Mouse (Mus musculus): Measurements from ENCODE around the gene 9130230L23Rik.

9130230L23Rik gene

DNA sequence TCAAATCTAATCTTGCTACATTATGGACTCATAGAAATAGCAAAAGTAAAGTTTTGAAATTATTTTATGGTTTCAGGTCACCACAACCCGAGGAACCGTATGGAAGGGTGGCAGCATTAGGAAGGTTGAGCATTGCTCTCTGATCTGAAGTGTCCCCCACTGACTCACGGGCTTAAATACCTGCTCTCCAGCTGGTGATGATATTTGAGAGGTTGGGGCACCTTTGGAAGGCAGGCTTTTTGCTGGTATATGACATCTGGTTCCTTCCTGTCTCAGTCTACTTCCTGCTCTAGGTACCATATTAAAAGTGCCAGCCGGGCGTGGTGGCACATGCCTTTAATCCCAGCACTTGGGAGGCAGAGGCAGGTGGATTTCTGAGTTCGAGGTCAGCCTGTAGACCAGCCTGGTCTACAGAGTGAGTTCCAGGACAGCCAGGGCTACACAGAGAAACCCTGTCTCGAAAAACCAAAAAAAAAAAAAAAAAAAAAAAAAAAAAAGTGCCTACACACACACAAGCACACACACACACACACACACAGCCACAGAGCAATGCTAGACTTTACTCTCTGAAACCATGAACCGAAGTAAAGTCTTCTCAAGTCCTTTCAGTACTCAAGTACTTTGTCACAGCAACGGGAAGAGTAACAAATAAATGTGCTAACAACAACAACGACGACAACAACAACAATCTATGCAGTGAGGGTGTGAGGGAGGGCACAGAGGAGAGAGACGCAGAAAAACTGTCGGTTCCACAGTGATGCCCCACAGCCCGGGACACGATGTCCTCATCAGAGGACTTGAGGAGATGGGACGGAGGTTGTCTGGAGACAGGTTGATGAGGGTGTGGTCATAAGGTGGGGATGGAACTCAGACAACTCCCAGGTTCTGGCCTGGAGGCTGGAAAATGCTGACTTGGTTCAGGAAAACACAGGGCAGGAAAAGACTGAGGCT is 49.7 kb downstream of the 9130230L23Rik start:
- DNase-seq (ENCODE audit: low spot score in 2 of 2), result no peak

DNA sequence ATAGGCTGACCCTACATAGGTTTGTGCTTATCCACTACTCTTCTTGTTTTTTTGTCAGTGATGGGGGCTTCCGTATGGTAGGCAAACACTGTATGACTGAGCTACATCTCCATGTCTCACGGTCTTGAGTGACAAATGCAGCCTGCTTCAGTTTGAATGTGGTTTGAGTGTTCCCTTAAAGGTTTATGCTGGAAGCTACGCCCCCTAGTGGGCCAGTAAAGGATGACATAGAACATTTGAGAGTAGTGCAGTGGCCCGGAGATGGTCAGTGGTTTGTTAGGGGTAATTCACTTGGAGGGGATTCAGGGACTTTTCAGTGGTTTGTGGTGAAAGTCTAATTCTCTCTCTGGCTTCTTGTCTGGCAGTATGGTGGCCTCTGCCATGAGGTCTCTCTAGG is 52.6 kb downstream of the 9130230L23Rik start:
- DNase-seq (ENCODE audit: low spot score in 2 of 2), result no peak

DNA sequence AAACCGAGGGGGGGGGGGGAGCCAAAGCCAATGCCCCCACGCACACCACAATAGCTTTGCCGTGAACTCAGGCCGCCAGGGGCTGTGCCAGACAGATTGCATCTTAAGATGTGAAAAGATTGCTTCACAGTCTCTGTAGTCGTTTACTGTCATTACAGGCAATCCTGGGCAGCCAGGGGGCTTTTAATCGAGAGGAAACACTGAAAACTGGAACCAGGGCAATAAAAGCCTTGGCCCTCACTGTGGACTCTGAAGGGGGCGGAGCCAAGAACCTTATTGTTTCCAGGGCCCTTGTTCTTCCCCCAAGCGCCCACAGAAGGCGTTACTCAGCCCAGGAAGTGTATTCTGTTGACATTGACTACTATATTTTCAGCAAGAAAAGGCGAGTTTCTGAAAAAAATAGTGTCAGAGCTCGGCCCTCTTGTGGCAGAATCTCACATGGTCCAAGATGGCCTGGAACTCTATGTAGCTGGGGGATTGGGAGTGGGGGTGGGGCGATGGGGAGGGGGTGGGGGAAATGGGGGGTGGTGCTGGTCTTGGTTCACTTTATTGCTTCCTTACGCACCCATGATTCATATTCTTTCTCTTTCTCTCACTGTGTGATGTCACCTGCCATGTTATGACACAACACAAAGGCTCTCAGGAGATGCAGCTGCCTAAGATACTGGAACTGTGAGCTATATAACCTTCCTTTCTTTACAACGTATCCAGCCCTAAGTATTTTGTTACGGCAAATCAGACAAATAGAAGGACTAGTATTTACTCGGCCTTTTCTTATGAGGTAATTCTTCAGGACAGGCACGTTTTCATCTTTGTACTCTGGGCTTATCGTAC is 53.2 kb downstream of the 9130230L23Rik start:
- no peak for DNase-seq (ENCODE audit: low spot score in 2 of 2)

DNA sequence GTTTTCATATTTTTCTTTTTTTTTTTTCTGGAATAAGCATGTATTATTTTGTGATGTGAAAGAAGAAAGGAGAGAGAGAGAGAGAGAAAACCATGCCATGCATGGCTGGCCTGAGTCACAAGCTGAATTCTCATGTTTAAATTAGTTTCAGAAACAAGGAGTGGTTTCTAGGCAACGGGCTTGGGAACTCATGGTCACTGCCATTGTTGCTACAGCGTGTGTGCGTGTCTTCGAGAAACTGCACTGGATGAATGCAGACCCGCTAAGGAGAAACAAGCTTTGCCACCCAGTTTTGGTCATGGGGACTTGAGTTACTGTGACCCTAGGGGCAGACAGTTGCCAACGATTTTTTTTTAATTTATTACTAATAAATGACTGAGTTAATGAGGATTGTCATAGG is 53.8 kb downstream of the 9130230L23Rik start:
- no peak for DNase-seq (ENCODE audit: low spot score in 2 of 2)

DNA sequence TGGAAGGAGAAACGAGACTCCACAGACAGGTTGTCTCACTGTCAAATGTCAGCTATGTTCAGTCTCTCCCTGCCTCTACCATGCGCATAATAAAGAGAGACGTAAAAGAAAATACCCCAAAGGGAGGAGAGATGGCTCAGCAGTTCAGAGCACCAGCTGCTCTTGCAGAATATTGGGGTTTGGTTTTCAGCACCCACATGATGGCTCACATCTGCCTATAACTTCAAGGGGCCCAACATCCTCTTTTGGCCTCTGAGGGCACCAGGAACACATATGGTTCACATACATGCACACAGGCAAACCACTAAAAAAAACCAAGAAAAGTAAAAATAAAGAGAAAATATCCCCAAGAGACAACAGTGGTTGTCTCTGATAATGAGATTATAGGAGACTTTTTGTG is 54.3 kb downstream of the 9130230L23Rik start:
- DNase-seq (ENCODE audit: low spot score in 2 of 2), result no peak

DNA sequence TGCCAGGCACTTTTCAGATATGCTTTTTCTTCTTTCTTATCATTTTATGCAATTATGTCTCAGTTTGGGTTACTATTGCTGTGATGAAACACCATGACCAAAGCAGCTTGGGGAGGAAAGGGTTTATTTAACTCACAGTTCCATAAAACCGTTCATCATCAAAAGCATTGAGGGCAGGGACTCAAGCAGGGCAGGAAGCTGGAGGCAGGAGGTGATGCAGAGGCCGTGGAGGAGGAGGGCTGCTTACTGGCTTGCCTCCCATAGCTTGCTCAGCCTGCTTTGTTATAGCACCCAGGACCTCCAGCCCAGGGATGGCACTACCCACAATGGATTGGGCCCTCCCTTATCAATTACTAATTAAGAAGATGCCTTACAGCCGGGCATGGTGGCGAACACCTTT is 62.9 kb downstream of the 9130230L23Rik start:
- no peak for DNase-seq (ENCODE audit: low spot score in 2 of 2)

DNA sequence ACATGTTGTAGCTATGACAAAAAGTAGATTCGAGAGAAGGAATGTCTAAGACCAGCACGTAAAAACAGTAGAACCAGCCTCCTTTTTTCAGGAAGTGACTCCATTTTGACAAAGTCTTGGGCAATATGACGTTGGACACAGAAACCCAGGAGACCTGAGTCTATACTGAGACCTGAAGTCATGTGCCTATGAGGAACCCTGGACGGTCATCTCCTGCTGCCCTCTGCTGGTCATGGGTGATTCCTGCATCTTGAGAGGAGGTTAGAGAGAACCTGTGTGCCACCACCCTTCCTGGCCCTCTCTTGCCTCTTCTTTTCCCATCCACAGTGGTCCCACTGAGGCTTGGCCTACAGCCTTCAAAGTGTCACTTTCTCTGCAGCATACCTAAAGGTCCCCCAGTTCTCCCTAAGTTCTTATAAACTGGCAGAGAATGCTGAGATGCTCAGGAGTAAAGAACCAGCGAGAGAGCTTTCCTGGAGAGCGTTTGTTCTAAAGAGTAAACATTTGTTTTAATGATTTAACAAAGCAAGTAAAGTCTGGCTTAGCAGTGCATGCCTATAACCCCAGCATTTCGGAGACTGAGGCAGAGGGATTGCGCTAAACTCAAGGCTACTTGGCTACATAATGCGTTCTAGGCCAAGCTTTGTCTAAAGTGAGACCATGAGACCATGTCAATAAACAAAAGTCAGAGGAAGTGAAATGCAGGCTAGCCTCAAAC is 65.9 kb downstream of the 9130230L23Rik start:
- DNase-seq (ENCODE audit: low spot score in 2 of 2), result peak; percentile 67 to 84

DNA sequence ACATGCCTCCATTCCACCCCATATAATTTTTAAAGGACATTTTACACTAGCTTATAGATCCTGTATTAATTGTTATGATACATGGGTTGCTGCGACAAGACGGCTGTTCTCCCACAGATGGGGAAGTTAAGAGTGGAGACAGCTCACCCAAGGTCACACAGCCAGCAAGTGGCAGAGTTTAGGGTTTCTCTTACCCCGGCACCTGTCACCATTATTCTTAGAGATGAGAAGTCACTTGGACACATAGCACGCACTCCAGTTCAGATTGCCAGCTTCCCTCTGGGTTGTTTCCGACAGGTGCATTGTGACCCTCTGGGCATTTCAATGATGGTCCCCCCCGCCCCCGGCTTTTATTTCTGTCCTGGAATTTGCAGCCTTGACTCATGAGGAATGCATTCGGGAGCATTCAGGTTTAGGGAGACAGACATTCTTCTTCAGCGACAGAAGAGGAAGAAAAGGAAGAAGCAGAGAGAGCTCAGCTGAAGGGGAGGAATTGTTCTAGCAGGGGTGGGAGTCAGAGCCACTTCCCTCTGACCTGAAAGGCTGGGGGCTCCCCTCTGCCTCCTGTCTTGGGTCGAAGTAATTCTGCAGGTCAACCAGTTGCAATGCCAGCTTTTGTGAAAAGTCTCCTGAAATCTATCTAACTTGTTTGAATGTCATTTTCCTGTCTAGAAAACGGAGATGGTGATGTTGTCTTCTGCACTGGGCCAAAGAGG is 66.9 kb downstream of the 9130230L23Rik start:
- DNase-seq (ENCODE audit: low spot score in 2 of 2), result no peak

DNA sequence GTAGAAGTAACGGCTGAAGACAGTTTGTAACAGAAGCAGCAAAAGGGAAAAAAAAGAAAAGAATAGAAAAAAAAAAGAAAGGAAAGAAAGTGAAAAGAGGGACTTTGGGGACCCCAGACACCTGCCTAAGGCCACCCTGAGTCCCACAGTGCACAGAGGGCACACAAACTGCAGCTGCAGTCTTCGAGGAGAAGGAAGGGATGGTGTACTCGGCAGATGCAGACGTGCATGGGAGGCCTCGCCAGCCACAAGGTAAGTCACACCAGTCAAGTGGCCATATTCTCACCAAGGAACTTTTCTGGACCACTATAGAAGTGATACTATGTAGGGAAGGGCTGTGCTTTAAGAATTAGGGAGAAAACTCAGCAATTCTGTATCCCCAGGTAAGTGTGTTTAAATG is 69.3 kb downstream of the 9130230L23Rik start, which contains the start of gene Chrna9:
Gene Chrna9, plus strand, starts transcription at position 139 of the 400 bp plus-strand sequence.
- no peak for DNase-seq (ENCODE audit: low spot score in 2 of 2)

DNA sequence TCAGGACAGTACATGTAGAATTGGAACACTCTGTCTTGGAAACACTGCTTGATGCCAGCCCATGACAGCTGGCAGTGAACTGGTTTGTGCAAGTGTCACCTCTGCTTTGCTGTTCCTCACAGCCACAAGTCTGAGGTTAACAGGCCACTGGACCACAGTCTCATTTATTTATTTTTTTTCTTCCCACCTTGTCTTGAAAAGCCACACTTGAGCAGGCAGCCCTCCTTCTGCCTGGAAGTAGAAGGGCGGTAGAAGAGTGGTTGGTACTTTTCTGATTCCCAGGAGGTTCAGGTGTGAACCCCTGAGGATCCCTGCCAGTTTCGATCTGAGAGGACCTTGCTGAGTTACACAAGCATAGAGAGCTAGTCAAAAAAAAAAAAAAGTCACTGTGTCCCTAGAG is 70.3 kb downstream of the 9130230L23Rik start:
- no peak for DNase-seq (ENCODE audit: low spot score in 2 of 2)

DNA sequence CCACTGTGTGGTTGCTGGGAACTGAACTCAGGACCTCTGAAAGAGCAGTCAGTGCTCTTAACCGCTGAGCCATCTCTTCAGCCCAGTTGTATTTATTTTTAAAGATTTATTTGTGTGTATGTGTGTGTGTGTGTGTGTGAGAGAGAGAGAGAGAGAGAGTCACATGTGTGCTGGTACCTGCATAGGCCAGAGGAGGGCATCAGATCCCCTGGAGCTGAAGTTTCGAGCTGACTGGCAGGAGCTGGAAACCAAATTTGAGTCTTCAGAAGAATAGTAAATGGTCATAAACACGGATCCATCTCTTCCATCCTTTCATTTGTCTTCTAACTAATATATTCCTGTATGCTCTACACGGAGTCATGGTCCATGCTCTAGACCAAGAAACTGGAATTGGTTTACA is 70.8 kb downstream of the 9130230L23Rik start:
- DNase-seq (ENCODE audit: low spot score in 2 of 2), result no peak

DNA sequence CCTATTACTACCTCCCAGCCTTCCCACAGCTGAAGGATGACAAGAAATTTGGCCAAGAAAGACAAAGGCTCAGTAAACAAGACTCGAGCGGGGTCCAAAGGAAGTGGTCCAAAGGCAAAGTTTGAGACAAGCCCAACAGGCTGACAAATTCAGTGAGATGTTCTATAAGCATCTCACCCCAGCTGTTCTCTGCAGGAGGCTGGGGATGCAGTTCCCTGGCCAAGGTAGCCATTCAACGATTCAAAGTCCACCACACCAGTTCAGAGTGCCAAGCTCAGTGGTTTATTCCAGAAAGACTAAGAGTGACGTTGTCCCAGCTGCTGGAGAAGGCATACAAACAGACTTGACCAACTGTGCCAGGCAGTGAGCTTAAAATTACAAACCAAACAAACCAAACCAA is 73.9 kb downstream of the 9130230L23Rik start:
- DNase-seq (ENCODE audit: low spot score in 2 of 2), result no peak
